Mouse (Mus musculus) embryonic facial prominence, embryonic 11.5 days (tissue): Measurements from ENCODE around the gene Anxa2. TPM values are rescaled to one million over a fixed set of nuclear protein-coding genes. Genes with fewer than 3 reads are reported as not detected.
A peak's percentile ranks its signal among the peaks of the same experiment; 100 is the strongest.

Experiments used
- ATAC-seq: fragments of 200-750 bp; cut with Nextera tagmentation; replicated peaks from 2 replicates; pipeline ENCODE4 v1.8.0; 2017; ENCODE audit warnings: low read depth; ENCODE audit not compliant: insufficient number of reproducible peaks, low FRiP score, low TSS enrichment
- DNase-seq: peaks from one replicate; pipeline ENCODE4 v3.0.0-alpha.2; 2015; ENCODE audit warnings: low spot score
- H3K27ac ChIP-seq: fragments of 300-500 bp; sonication (generic); replicated peaks from 2 replicates; pipeline ENCODE4 v1.5.1; 2014; ENCODE audit warnings: mild to moderate bottlenecking, low read depth, low read length, control low read depth
- H3K27me3 ChIP-seq: fragments of 300-500 bp; sonication (generic); 2 replicates; pipeline ENCODE4 v1.6.1; 2014; ENCODE audit warnings: mild to moderate bottlenecking, low read length, moderate library complexity, mixed read lengths; ENCODE audit not compliant: control insufficient read depth, insufficient read depth
- H3K36me3 ChIP-seq: fragments of 300-500 bp; sonication (generic); replicated peaks from 2 replicates; pipeline ENCODE4 v1.6.1; 2014; ENCODE audit warnings: low read depth, mild to moderate bottlenecking, low read length, moderate library complexity, mixed read lengths; ENCODE audit not compliant: control insufficient read depth, insufficient read depth
- H3K4me1 ChIP-seq: fragments of 300-500 bp; sonication (generic); 2 replicates; pipeline ENCODE4 v1.6.1; 2014; ENCODE audit warnings: low read length, mixed read lengths; ENCODE audit not compliant: control insufficient read depth, insufficient read depth
- H3K4me2 ChIP-seq: fragments of 300-500 bp; sonication (generic); 2 replicates; pipeline ENCODE4 v1.6.1; 2014; ENCODE audit warnings: low read depth, mild to moderate bottlenecking, control low read depth, low read length, moderate library complexity
- H3K4me3 ChIP-seq: fragments of 300-500 bp; sonication (generic); 2 replicates; pipeline ENCODE4 v1.5.1; 2014; ENCODE audit warnings: low read depth, low read length, control low read depth
- H3K9ac ChIP-seq: fragments of 300-500 bp; sonication (generic); replicated peaks from 2 replicates; pipeline ENCODE4 v1.6.1; 2014; ENCODE audit warnings: mild to moderate bottlenecking, control low read depth, low read length
- H3K9me3 ChIP-seq: fragments of 300-500 bp; sonication (generic); replicated peaks from 2 replicates; pipeline ENCODE4 v1.6.1; 2016; ENCODE audit warnings: mild to moderate bottlenecking, low read length, inconsistent platforms, mixed read lengths; ENCODE audit not compliant: control insufficient read depth
- WGBS: fragments of 180-500 bp; shearing (Covaris S2); extraction: QIAGEN DNeasy Blood & Tissue Kit; methylation state at CpG from one replicate; pipeline ENCODE4 v1.1.7; 2014; 5-methylcytosine and 5-hydroxymethylcytosine counted together
- polyA plus RNA-seq: library from polyadenylated mRNA; unstranded; fragments of >200 nt; fragmentation: Nextera tagmentation; extraction: Ambion mirVana; gene quantifications from 2 replicates; pipeline ENCODE4 v1.2.1, GENCODE M21; 2014

Gene Anxa2
- polyA plus RNA-seq, 1 experiment from 2014 or later = 288 TPM

DNA sequence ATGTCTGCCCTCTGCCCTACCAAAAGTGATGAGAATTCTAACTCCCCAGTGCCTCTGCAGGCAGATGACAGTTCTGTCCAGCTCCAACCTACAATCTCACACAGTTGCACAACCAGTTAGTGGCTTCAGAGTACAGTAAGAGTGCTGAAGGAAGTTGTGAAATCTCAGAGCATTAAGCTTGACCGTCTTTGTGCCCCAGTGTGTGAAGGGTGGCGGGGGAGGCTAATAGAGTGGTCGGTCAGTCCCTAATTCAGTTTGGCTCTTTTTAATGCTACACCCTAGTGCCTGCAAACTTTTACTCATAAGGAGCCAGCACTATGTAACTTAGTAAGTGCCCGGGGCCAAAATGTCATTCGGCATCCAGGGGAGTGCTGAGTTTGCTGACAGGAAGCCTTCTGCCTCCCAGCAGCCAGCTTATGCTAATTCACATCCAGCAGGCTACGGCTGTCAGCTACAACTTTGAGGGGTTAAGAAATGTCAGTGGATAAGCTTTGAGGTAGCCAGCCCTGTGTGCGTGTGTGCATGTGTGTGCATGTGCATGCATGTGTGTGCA lies 13.5 kb upstream of the Anxa2 start:
- Histone ChIP-seq H3K27ac (0 out of 2 replicates have a peak overlapping the region, but pooled peaks have one; percentile 13), H3K4me1 (no peaks in the 10 kb centered on the region), H3K4me3 (no peak overlapping the region), H3K9ac (no peak overlapping the region), H3K27me3 (no peaks in the 10 kb centered on the region), H3K36me3 (no peaks in the 10 kb centered on the region), H3K4me2 (no peak overlapping the region), H3K9me3 (no peaks in the 10 kb centered on the region)
- DNase-seq (peak; percentile 65), ATAC-seq (0 out of 2 replicates have a peak, but pooled peaks have one; percentile 14)
- 27% methylated on average over 7 of the region's 7 CpGs for WGBS

- no peak overlapping the region for H3K27ac ChIP-seq
- no peaks in the 10 kb centered on the region for H3K4me1 ChIP-seq
- H3K9ac ChIP-seq = no peak overlapping the region
- H3K4me2 ChIP-seq = no peak overlapping the region
- DNase-seq = no peak
- H3K27me3 ChIP-seq = no peaks in the 10 kb centered on the region
- WGBS = 69% methylated on average over 6 of the region's 6 CpGs
- no peaks in the 10 kb centered on the region for H3K36me3 ChIP-seq
- no peak overlapping the region for H3K4me3 ChIP-seq
- ATAC-seq = no peak
- no peaks in the 10 kb centered on the region for H3K9me3 ChIP-seq
Observed at GRCm38 (mm10) chr9:69442471-69443038, 10.9 kb upstream of the Anxa2 start.

DNA sequence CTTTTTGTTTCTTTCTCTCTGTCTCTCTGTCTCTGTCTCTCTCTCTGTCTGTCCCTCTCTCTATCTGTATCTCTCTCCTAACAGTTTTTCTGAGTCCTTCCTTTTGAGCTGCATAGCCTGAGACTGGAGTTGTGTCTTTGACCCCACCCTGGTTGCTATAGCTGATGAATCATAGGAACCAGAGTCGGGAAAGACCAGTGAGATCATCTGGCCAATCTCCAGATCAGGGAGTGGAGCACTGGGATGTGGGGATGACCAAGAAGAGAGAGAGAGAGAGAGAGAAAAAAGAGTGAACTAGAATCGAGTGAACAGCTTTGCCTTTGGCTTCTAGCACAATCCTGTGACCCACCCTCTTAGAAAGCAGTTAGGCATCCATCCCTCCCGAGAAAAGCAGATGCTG lies 10.2 kb upstream of the Anxa2 start:
- Histone ChIP-seq H3K9ac (no peak overlapping the region), H3K4me1 (no peaks in the 10 kb centered on the region), H3K9me3 (no peaks in the 10 kb centered on the region), H3K36me3 (no peaks in the 10 kb centered on the region), H3K27ac (no peak overlapping the region), H3K4me2 (no peak overlapping the region), H3K4me3 (no peak overlapping the region), H3K27me3 (no peaks in the 10 kb centered on the region)
- DNase-seq (no peak), ATAC-seq (no peak)
- WGBS = 71% methylated on average over 3 of the region's 3 CpGs

GRCm38 (mm10) chr9:69448801-69449200 lies 4.6 kb upstream of the Anxa2 start:
- Histone ChIP-seq H3K27me3 (no peaks in the 10 kb centered on the region), H3K4me1 (peaks cover 4% of the 10 kb centered on the region; the same call in 1 of the 2 replicates), H3K9ac (no peak overlapping the region), H3K4me2 (no peak overlapping the region), H3K9me3 (no peaks in the 10 kb centered on the region), H3K27ac (no peak overlapping the region), H3K4me3 (no peak overlapping the region), H3K36me3 (no peaks in the 10 kb centered on the region)
- ATAC-seq (no peak), DNase-seq (no peak)
- WGBS = 61% methylated on average over 3 of the region's 3 CpGs

- no peak overlapping the region for H3K4me2 ChIP-seq
- ATAC-seq (no peak), DNase-seq (no peak)
- no peak overlapping the region for H3K27ac ChIP-seq
- H3K4me1 ChIP-seq = peaks cover 4% of the 10 kb centered on the region; the same call in 1 of the 2 replicates
- no peaks in the 10 kb centered on the region for H3K27me3 ChIP-seq
- H3K9ac ChIP-seq = no peak overlapping the region
- H3K9me3 ChIP-seq = no peaks in the 10 kb centered on the region
- no peak overlapping the region for H3K4me3 ChIP-seq
- WGBS = 73% methylated on average over 9 of the region's 9 CpGs
- no peaks in the 10 kb centered on the region for H3K36me3 ChIP-seq
Observed at GRCm38 (mm10) chr9:69450636-69451035, 2.8 kb upstream of the Anxa2 start.

- H3K9ac ChIP-seq = no peak overlapping the region
- ATAC-seq = no peak
- no peak for DNase-seq
- peaks cover 4% of the 10 kb centered on the region; the same call in 1 of the 2 replicates for H3K4me1 ChIP-seq
- H3K27me3 ChIP-seq = no peaks in the 10 kb centered on the region
- H3K9me3 ChIP-seq = no peaks in the 10 kb centered on the region
- H3K4me3 ChIP-seq = no peak overlapping the region
- no peak overlapping the region for H3K27ac ChIP-seq
- no peaks in the 10 kb centered on the region for H3K36me3 ChIP-seq
- H3K4me2 ChIP-seq = no peak overlapping the region
- 90% methylated on average over 10 of the region's 10 CpGs for WGBS
Observed at GRCm38 (mm10) chr9:69451886-69452810, 1.3 kb upstream of the Anxa2 start.

- Histone ChIP-seq H3K4me2 (peak overlapping the region; percentile 85), H3K4me3 (peak overlapping the region; percentile 61), H3K36me3 (no peaks in the 10 kb centered on the region), H3K9me3 (no peaks in the 10 kb centered on the region), H3K27me3 (no peaks in the 10 kb centered on the region), H3K4me1 (peaks cover 7% of the 10 kb centered on the region), H3K27ac (peak overlapping the region; percentile 73), H3K9ac (peak overlapping the region; percentile 78)
- ATAC-seq = no peak; the same call in 1 of the 2 replicates
- WGBS = 8% methylated on average over 29 of the region's 32 CpGs
- no peak for DNase-seq
Observed at GRCm38 (mm10) chr9:69453901-69454666, 664 bp downstream of the Anxa2 start.
